Mouse (Mus musculus): ENCODE data around the gene Gm11568.
"Not testable (repeated sequence)": the region's sequence is repeated elsewhere in the genome, so short reads cannot be mapped to it uniquely, and the experiment has no call there.

Gene Gm11568

DNA sequence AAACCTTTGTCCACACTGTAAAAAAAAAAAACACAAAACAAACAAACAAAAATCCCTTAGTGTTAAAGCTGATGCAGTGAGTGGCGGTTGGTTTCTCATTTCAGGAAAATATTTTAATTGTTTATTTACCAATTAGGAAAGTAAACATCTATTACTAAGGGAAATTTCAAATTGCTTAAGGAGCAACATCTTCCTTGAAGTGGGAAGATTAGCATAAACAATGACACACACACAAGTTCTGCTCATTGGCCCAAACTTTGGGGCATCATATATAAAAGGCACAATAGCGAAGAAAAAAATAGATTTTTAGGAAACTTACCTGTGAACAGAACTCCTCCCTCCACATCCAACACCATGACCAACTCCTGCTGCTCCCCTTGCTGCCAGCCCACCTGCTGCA lies at the start of gene Gm11568:
Gm11568 (plus strand) TSS at position 301 of the 400 bp plus-strand sequence.
- no peak for DNase-seq (ENCODE audit: low read depth in 1 of 2, low spot score in 2 of 2)

- not testable (repeated sequence) for DNase-seq (ENCODE audit: low read depth in 1 of 2, low spot score in 2 of 2)
Measured at GRCm38 (mm10) chr11:99809792-99810191, 47.9 kb upstream of the Gm11568 start, which contains the start of gene Krtap4-13. Gene Krtap4-13 (minus strand): TSS chr11:99809892.

DNA sequence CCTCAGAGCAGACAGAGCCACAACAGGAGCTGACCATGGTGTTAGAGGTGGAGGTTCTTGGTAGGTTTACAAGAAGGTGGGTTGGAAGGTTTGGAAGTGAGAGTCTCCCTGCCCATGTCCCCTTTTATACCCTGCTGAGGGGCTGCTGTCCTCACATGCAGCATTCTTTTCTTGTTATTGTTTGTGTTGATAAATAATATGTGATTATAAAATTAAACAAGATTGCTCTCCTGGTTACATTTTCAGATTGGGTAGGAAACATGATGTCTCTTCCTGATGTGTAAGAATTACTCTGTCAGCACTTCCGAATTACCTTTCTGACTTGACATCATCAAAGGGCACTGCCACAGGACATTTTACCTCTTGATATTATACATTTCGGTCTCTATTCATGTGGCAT lies 42.2 kb upstream of the Gm11568 start, which contains the start of gene Gm11564:
Gm11564 (minus strand) TSS at position 101 of the 400 bp plus-strand sequence.
- DNase-seq (ENCODE audit: low read depth in 1 of 2, low spot score in 2 of 2) = not testable (repeated sequence)

DNA sequence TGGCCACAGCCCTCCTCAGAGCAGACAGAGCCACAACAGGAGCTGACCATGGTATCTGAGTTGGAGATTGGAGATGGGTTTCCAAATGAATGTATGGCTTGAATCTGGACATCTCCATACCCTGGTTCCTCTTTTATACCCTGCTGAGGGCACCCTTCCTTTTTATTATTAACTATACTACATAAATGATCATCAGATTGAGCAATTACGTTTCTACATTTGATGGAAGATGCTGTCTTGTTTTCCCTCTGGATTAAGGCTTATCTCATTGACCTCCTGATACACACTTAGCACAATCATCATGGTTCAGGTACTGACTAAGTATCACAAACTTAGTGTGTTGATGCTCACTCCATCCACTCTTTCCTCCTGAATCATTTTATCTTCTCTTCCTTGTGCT lies 19.8 kb upstream of the Gm11568 start, which contains the start of gene 2300003K06Rik:
2300003K06Rik (minus strand) TSS at position 101 of the 400 bp plus-strand sequence.
- no peak for DNase-seq (ENCODE audit: low read depth in 1 of 2, low spot score in 2 of 2)

GRCm38 (mm10) chr11:99842185-99842584 lies 15.5 kb upstream of the Gm11568 start:
- DNase-seq (ENCODE audit: low read depth in 1 of 2, low spot score in 2 of 2) = no peak

DNA sequence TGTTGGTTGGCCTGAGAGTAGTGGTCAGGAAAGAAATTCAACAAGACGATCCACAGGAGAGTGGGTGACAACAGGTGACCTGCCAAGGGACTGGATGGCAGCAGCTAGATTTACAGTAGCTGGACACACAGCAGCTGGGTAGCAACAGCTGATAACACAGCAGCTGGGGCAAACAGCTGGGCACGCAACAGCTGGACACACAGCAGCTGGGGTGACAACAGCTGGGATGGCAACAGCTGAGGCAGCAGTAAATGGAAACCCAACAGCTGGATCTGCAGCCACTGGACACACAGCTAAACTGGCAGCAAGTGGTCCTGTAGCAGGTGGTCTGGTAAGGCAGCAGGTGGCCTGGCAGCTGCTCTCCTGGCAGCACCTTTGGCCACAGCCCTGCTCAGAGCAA lies 11.0 kb upstream of the Gm11568 start:
- DNase-seq (ENCODE audit: low read depth in 1 of 2, low spot score in 2 of 2) = no peak

DNA sequence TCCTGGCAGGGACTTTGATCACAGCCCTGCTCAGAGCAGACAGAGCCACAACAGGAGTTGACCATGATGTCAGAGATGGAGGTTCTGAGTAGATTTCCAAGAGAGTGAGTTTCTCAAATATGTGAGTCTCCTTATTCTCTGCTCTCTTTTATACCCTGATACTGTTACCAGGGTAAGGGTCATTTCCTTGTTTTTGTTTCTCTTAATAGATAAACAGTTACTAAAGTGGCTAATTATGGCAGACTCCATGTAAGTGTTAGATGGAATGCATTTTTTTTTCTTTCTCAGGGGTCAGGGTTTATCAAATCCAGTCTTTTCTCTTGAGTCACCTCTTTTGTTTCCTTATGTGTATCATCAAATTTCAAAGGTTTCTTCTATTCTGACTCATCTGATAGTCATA lies 6.2 kb upstream of the Gm11568 start, which contains the start of gene Krtap4-16:
Krtap4-16 (minus strand) TSS at position 101 of the 400 bp plus-strand sequence.
- DNase-seq (ENCODE audit: low read depth in 1 of 2, low spot score in 2 of 2) = no peak

DNA sequence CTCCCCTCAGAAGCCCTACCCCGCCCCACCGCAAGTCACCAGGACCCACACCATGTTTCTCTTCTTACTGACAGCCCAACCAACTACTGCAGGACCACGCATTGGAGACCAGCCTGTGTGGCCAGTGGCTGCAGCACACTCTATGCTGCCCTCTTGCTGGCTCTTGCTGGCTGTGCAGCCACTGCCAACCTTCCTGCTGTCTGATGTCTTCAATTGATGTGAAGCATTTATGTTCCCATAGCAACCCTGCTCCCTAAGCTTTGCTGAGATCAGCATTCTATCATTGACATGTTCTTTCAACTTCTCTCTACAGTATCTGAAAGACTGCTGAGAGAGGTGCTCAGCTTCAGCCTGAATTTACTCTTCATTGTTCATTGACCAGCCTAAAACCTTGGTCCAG lies 3.6 kb upstream of the Gm11568 start:
- DNase-seq (ENCODE audit: low read depth in 1 of 2, low spot score in 2 of 2) = no peak

DNA sequence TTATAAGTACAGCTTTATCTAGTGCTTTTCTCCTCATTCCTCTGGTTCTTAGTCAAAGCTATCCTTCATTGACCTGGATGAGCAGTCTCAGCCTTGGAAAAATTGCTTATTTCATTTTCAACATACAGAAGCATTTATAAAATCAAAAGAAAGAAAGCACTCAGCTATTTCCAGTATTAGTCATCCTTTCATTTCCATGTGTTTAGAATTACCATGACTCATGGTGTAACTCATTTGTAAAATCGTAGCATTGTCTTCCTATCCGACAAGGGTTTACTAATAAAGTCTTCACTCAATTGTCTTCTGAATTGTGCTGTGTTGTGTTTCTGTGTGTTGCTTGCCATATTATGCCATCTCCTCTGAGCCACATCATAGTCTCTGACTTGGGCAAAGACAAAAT lies 1.0 kb downstream of the Gm11568 start:
- no peak for DNase-seq (ENCODE audit: low read depth in 1 of 2, low spot score in 2 of 2)

DNA sequence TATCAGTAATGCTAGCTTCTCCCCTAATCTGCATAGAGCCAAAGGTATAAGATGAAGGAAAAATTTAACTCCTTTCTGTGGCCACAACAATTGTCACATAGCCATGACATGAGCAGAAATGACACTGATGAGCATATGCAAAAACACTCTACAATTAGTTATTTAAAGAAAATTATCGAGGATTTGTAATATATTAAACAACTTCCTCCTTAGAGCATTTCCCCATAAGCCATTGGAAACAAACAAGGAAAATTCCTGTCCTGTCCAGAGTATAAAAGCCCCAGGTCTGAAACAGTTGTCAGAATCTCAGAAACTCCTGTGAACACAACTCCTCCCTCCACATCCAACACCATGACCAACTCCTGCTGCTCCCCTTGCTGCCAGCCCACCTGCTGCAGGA lies 6.5 kb downstream of the Gm11568 start, which contains the start of gene Gm11559:
Gm11559 (plus strand) TSS at position 301 of the 400 bp plus-strand sequence.
- DNase-seq (ENCODE audit: low read depth in 1 of 2, low spot score in 2 of 2) = not testable (repeated sequence)

GRCm38 (mm10) chr11:99873089-99873488 lies 15.4 kb downstream of the Gm11568 start, which contains the start of gene Krtap9-1:
Gene Krtap9-1 (plus strand): TSS chr11:99873389.
- DNase-seq (ENCODE audit: low read depth in 1 of 2, low spot score in 2 of 2) = not testable (repeated sequence)

DNA sequence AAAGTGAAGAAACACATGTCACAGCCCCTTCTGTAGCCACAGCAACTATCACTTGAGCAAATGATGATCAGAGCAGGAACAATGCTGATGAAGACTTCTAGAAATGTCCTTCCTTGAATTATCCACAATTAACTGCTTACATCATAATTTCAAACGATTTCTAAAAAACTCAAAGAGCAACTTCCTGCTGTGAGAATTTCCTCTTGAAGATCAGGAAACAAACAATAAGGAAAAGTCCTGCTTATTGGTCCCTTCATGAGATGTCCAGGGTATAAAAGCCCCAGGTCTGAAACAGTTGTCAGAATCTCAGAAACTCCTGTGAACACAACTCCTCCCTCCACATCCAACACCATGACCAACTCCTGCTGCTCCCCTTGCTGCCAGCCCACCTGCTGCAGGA lies 21.2 kb downstream of the Gm11568 start, which contains the start of gene Gm11567:
Gm11567 (plus strand) TSS at position 301 of the 400 bp plus-strand sequence.
- DNase-seq (ENCODE audit: low read depth in 1 of 2, low spot score in 2 of 2) = not testable (repeated sequence)

GRCm38 (mm10) chr11:99907620-99908019 lies 49.9 kb downstream of the Gm11568 start, which contains the start of gene Krtap31-1:
Gene Krtap31-1 (plus strand): TSS chr11:99907920.
- DNase-seq (ENCODE audit: low read depth in 1 of 2, low spot score in 2 of 2) = no peak
